Mouse (Mus musculus) Patski (cell line): Measurements from ENCODE around the gene Myh14. TPM values are rescaled to one million over a fixed set of nuclear protein-coding genes. Genes with fewer than 3 reads are reported as not detected.

Source experiments
- ATAC-seq: fragments of 100-300 bp; one replicate; pipeline ENCODE4 v1.8.0; 2021
- CTCF ChIA-PET: fragments of 350-600 bp; sonication (Branson Sonifier 250); formaldehyde crosslinking; loops from one replicate; lab custom pipeline; 2022; ENCODE audit warnings: inconsistent platforms; lab: Charles Lee
- POLR2A ChIA-PET: fragments of 350-600 bp; sonication (Branson Sonifier 250); formaldehyde crosslinking; loops from one replicate; lab custom pipeline; 2022; ENCODE audit warnings: antibody characterized with exemption, inconsistent platforms; lab: Charles Lee
- DNase-seq: peaks from one replicate; pipeline ENCODE4 v3.0.0-alpha.2; 2011; ENCODE audit warnings: low read depth, low spot score
- H3K27me3 ChIP-seq: fragments of 371-371 bp; one replicate; pipeline ENCODE4 v1.5.1; 2021
- CTCF ChIP-seq: fragments of 100-300 bp; IDR thresholded peaks from one replicate; pipeline ENCODE4 v1.5.1; 2021
- in situ Hi-C: fragments of 300-500 bp; cut with MboI; formaldehyde crosslinking; loops from 3 replicates; pipeline ENCODE4 v1.11.1; 2018; ENCODE audit warnings: low pct_unique_long_range_greater_than_20kb, mixed read lengths
- polyA plus RNA-seq: library from polyadenylated mRNA; unstranded; gene quantifications from one replicate; pipeline ENCODE4 v1.2.3, GENCODE M21; 2021

Myh14 gene
- polyA plus RNA-seq, 1 experiment from 2014 or later, result 0.31 TPM

DNA sequence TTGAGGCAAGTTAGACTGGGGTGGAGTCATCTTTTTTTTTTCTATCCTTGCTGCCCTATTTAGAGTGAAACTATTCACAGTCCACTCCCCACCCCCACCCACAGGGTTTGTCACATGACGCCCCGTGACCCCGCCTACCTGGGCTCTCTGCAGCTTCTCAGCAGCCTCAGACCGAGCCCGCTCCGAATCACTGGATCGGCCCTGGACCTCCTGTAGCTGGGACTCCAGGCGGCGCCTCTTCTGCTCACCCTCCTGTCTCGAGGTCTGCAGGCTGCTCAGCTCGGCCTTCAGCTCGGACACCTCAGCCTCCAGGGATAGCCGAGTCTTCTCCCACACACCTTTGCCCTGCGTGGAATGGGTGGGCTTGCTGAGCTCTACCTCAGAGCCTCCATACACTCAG, 45.8 kb downstream of the Myh14 start:
- ChIA-PET CTCF (interaction anchor here (1.3 kb wide), 1 partner anchor 77 kb away, joined by 3 read pairs; no protein-coding TSS in a partner anchor), POLR2A (no interaction called here)
- H3K27me3 ChIP-seq, result peaks cover 2% of the 10 kb centered on the region
- no peak for ATAC-seq
- TF ChIP-seq CTCF, result no peak
- in situ Hi-C loops, result no loop called here
- no peak for DNase-seq

GRCm38 (mm10) chr7:44624543-44624826, 46.2 kb downstream of the Myh14 start:
- no peak for ATAC-seq

GRCm38 (mm10) chr7:44623714-44624542, 46.7 kb downstream of the Myh14 start:
- ATAC-seq, result no peak
- ChIA-PET POLR2A (no interaction called here), CTCF (interaction anchor here (1.3 kb wide), 1 partner anchor 78 kb away, joined by 3 read pairs; no protein-coding TSS in a partner anchor)
- no peak for DNase-seq
- in situ Hi-C loops, result no loop called here
- H3K27me3 ChIP-seq, result no peaks in the 10 kb centered on the region
- no peak for TF ChIP-seq CTCF

More at GRCm38 (mm10) chr7:44624543-44624826, 46.2 kb downstream of the Myh14 start:
- POLR2A ChIA-PET, result no interaction called here
- CTCF ChIA-PET, result interaction anchor here (1.3 kb wide), 1 partner anchor 77 kb away, joined by 3 read pairs; no protein-coding TSS in a partner anchor
- no peak for TF ChIP-seq CTCF
- in situ Hi-C loops, result no loop called here
- no peak for DNase-seq
- H3K27me3 ChIP-seq, result no peaks in the 10 kb centered on the region

DNA sequence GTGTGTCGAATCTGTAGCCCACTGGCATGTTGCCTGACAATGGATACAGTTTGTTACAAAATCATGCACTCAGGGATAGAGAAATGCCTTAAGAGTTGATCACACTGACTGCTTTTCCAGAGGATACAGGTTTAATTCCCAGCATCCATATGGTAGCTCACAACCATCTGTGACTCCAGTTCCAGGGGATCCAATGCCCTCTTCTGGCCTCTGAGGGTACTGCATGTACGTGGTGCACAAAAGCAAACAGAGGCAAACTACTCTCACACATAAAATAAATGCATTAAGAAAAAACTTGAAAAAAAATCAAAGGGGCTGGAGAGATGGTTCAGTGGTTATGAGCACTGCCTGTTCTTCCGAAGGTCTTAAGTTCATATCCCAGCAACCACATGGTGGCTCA, 53.6 kb downstream of the Myh14 start:
- ChIA-PET POLR2A (no interaction called here), CTCF (no interaction called here)
- DNase-seq (no peak), ATAC-seq (no peak)
- in situ Hi-C loops, result no loop called here
- H3K27me3 ChIP-seq, result no peaks in the 10 kb centered on the region
- TF ChIP-seq CTCF, result no peak

DNA sequence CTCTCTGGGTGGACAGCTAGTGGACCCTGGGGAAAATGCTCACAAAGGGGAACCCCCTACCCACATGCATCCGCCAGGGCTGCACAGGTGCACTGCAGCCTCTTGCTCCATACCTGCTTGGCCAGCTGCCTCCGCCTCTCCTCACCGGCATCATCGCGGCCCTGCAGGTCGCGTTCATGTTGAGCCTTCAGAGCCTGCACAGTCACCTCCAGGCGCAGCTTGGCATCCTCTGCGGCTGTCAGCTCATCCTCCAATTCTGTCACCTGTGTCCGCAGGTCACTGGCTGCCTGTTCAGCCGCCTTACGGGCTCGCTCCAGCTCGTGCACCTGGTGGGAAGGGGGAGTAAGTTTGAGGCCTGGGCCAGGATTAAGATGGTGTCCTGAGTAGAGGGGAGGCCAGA, 54.7 kb downstream of the Myh14 start:
- POLR2A ChIA-PET, result no interaction called here
- peaks cover 5% of the 10 kb centered on the region for H3K27me3 ChIP-seq
- TF ChIP-seq CTCF, result no peak
- DNase-seq (no peak), ATAC-seq (no peak)
- in situ Hi-C loops, result no loop called here
- CTCF ChIA-PET, result no interaction called here

GRCm38 (mm10) chr7:44615309-44615708, 55.3 kb downstream of the Myh14 start:
- no peak for ATAC-seq
- no peak for DNase-seq
- in situ Hi-C loops, result no loop called here
- ChIA-PET POLR2A (no interaction called here), CTCF (no interaction called here)
- H3K27me3 ChIP-seq, result peaks cover 5% of the 10 kb centered on the region
- TF ChIP-seq CTCF, result no peak

GRCm38 (mm10) chr7:44614041-44614688, 56.5 kb downstream of the Myh14 start:
- no peak for TF ChIP-seq CTCF
- POLR2A ChIA-PET, result no interaction called here
- ATAC-seq, result no peak
- CTCF ChIA-PET, result no interaction called here
- DNase-seq, result no peak
- H3K27me3 ChIP-seq, result peaks cover 5% of the 10 kb centered on the region
- in situ Hi-C loops, result no loop called here

GRCm38 (mm10) chr7:44612192-44612591, 58.5 kb downstream of the Myh14 start:
- POLR2A ChIA-PET, result no interaction called here
- no peak for TF ChIP-seq CTCF
- no peak for ATAC-seq

DNA sequence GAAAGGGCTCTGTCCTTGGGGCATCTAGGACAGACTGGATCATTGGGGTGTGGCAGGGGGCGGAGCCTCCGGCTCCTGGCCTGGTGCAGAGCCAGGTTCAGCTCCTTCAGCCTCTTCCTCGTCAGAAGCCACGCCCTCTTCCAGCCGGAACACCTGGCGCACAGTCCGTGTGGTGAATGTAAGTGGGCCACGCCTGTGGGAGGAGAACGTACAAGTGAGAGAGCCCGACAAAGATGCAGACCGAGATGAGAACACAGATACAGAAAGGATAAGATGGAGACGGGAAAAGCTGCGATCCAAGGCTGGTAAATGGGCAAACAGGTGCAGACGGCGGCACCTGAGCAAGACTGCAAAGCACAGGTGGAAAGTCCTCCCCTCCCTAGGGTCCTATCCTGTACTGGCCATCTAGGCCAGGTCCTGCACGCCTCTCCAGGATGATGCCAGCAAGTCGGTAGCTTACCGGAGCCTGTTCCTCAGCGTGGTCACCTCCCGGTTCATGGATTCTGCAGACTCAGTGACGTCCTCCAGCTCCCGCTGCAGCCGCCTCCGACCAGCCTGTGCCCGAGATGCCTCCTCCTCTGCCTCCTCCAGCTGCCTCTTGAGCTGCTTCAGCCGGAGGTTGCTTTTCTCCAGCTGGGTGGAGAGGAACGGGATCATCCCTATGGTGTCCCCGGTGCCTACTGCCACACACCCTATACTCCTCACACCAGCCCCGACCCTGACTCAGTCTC, 64.3 kb downstream of the Myh14 start:
- H3K27me3 ChIP-seq, result peaks cover 26% of the 10 kb centered on the region

More at GRCm38 (mm10) chr7:44612192-44612591, 58.5 kb downstream of the Myh14 start:
- in situ Hi-C loops, result no loop called here
- DNase-seq, result no peak
- H3K27me3 ChIP-seq, result peaks cover 13% of the 10 kb centered on the region
- CTCF ChIA-PET, result no interaction called here

GRCm38 (mm10) chr7:44605436-44605835, 65.2 kb downstream of the Myh14 start:
- TF ChIP-seq CTCF, result no peak
- in situ Hi-C loops, result no loop called here

More for the DNA sequence above, 64.3 kb downstream of the Myh14 start:
- no peak for DNase-seq
- ATAC-seq, result no peak
- ChIA-PET CTCF (no interaction called here), POLR2A (interaction anchor here (0.6 kb wide), 1 partner anchor 69 kb away, joined by 3 read pairs; no protein-coding TSS in a partner anchor)
- TF ChIP-seq CTCF, result no peak
- in situ Hi-C loops, result no loop called here

More at GRCm38 (mm10) chr7:44605436-44605835, 65.2 kb downstream of the Myh14 start:
- ChIA-PET CTCF (no interaction called here), POLR2A (no interaction called here)
- ATAC-seq (no peak), DNase-seq (no peak)
- peaks cover 23% of the 10 kb centered on the region for H3K27me3 ChIP-seq
